Mouse (Mus musculus) forebrain, embryonic 13.5 days (tissue): ENCODE results near the gene Ubn2. TPM values are rescaled to one million over a fixed set of nuclear protein-coding genes. Genes with fewer than 3 reads are reported as not detected.

Experiments
- ATAC-seq: fragments of 200-750 bp; cut with Nextera tagmentation; 2 replicates; pipeline ENCODE4 v1.8.0; 2017
- H3K27ac ChIP-seq: fragments of 300-500 bp; sonication (generic); 2 replicates; pipeline ENCODE4 v1.5.1; 2015; ENCODE audit warnings: inconsistent platforms, mild to moderate bottlenecking, moderate library complexity
- H3K27me3 ChIP-seq: fragments of 300-500 bp; sonication (generic); 2 replicates; pipeline ENCODE4 v1.6.1; 2015; ENCODE audit warnings: mild to moderate bottlenecking, inconsistent platforms
- H3K36me3 ChIP-seq: fragments of 300-500 bp; sonication (generic); 2 replicates; pipeline ENCODE4 v1.6.1; 2015; ENCODE audit warnings: mild to moderate bottlenecking, inconsistent platforms; ENCODE audit not compliant: poor library complexity, severe bottlenecking
- H3K4me1 ChIP-seq: fragments of 300-500 bp; sonication (generic); 2 replicates; pipeline ENCODE4 v1.6.1; 2015; ENCODE audit warnings: inconsistent platforms
- H3K4me2 ChIP-seq: fragments of 300-500 bp; sonication (generic); 2 replicates; pipeline ENCODE4 v1.6.1; 2015; ENCODE audit warnings: inconsistent platforms, mild to moderate bottlenecking, moderate library complexity
- H3K4me3 ChIP-seq: fragments of 300-500 bp; sonication (generic); 2 replicates; pipeline ENCODE4 v1.5.1; 2015; ENCODE audit warnings: mild to moderate bottlenecking, inconsistent platforms
- H3K9ac ChIP-seq: fragments of 300-500 bp; sonication (generic); 2 replicates; pipeline ENCODE4 v1.6.1; 2015; ENCODE audit warnings: mild to moderate bottlenecking, inconsistent platforms
- H3K9me3 ChIP-seq: fragments of 300-500 bp; sonication (generic); replicated peaks from 2 replicates; pipeline ENCODE4 v1.6.1; 2016; ENCODE audit warnings: inconsistent platforms
- WGBS: fragments of 180-500 bp; shearing (Covaris S2); methylation state at CpG from one replicate; pipeline ENCODE4 v1.1.7; 2015; 5-methylcytosine and 5-hydroxymethylcytosine counted together
- polyA plus RNA-seq: library from polyadenylated mRNA; unstranded; fragments of >200 nt; fragmentation: Nextera tagmentation; extraction: Ambion mirVana; gene quantifications from 2 replicates; pipeline ENCODE4 v1.2.1, GENCODE M21; 2015

Ubn2 gene
- polyA plus RNA-seq, 1 experiment from 2014 or later: 22.2 TPM

- Histone ChIP-seq H3K36me3 (peaks cover 50% of the 10 kb centered on the region), H3K4me1 (no peaks in the 10 kb centered on the region), H3K9ac (no peak overlapping the region), H3K4me3 (no peak overlapping the region), H3K27me3 (no peaks in the 10 kb centered on the region), H3K9me3 (no peaks in the 10 kb centered on the region), H3K4me2 (no peak overlapping the region), H3K27ac (no peak overlapping the region)
- ATAC-seq: no peak
- WGBS: 76% methylated on average over 3 of the region's 3 CpGs
Observed at GRCm38 (mm10) chr6:38492550-38492949, 58.8 kb downstream of the Ubn2 start.

- Histone ChIP-seq H3K4me1 (no peaks in the 10 kb centered on the region), H3K9ac (no peak overlapping the region), H3K4me2 (no peak overlapping the region), H3K27me3 (no peaks in the 10 kb centered on the region), H3K27ac (no peak overlapping the region), H3K4me3 (no peak overlapping the region), H3K9me3 (no peaks in the 10 kb centered on the region), H3K36me3 (peaks cover 46% of the 10 kb centered on the region)
- WGBS: 83% methylated on average over 4 of the region's 4 CpGs
- no peak for ATAC-seq
Observed at GRCm38 (mm10) chr6:38495641-38496040, 61.9 kb downstream of the Ubn2 start.

GRCm38 (mm10) chr6:38512096-38512495, 78.3 kb downstream of the Ubn2 start:
- H3K4me2 ChIP-seq: no peak overlapping the region
- ATAC-seq: no peak
- no peak overlapping the region for H3K4me3 ChIP-seq
- WGBS: 100% methylated on average over 1 of the region's 1 CpGs
- H3K4me1 ChIP-seq: no peaks in the 10 kb centered on the region
- no peaks in the 10 kb centered on the region for H3K9me3 ChIP-seq
- no peaks in the 10 kb centered on the region for H3K27me3 ChIP-seq
- H3K36me3 ChIP-seq: 0 out of 2 replicates have a peak, but pooled peaks cover 3% of the 10 kb centered on the region
- H3K27ac ChIP-seq: no peak overlapping the region
- H3K9ac ChIP-seq: no peak overlapping the region

GRCm38 (mm10) chr6:38512830-38513229, 79.1 kb downstream of the Ubn2 start:
- no peak overlapping the region for H3K4me2 ChIP-seq
- H3K9me3 ChIP-seq: no peaks in the 10 kb centered on the region
- no peaks in the 10 kb centered on the region for H3K4me1 ChIP-seq
- H3K27me3 ChIP-seq: no peaks in the 10 kb centered on the region
- H3K9ac ChIP-seq: no peak overlapping the region
- no peak for ATAC-seq
- no peak overlapping the region for H3K4me3 ChIP-seq
- no peak overlapping the region for H3K27ac ChIP-seq
- 0 out of 2 replicates have a peak, but pooled peaks cover 3% of the 10 kb centered on the region for H3K36me3 ChIP-seq

GRCm38 (mm10) chr6:38515201-38515600, 81.5 kb downstream of the Ubn2 start:
- H3K4me1 ChIP-seq: no peaks in the 10 kb centered on the region
- no peaks in the 10 kb centered on the region for H3K27me3 ChIP-seq
- no peak overlapping the region for H3K9ac ChIP-seq
- H3K4me3 ChIP-seq: no peak overlapping the region
- no peak overlapping the region for H3K4me2 ChIP-seq
- no peak overlapping the region for H3K27ac ChIP-seq
- 90% methylated on average over 4 of the region's 4 CpGs for WGBS
- H3K9me3 ChIP-seq: no peaks in the 10 kb centered on the region
- no peak for ATAC-seq
- H3K36me3 ChIP-seq: 0 out of 2 replicates have a peak, but pooled peaks cover 3% of the 10 kb centered on the region

GRCm38 (mm10) chr6:38523851-38524250, 90.1 kb downstream of the Ubn2 start:
- Histone ChIP-seq H3K9ac (no peak overlapping the region), H3K9me3 (no peaks in the 10 kb centered on the region), H3K4me1 (no peaks in the 10 kb centered on the region), H3K4me3 (no peak overlapping the region), H3K27me3 (no peaks in the 10 kb centered on the region), H3K27ac (no peak overlapping the region), H3K4me2 (no peak overlapping the region), H3K36me3 (peaks cover 6% of the 10 kb centered on the region; the same call in 1 of the 2 replicates)
- 33% methylated on average over 8 of the region's 8 CpGs for WGBS
- ATAC-seq: no peak

- no peak for ATAC-seq
- 0 out of 2 replicates have a peak overlapping the region, but pooled peaks have one; percentile 5 for H3K9ac ChIP-seq
- peaks cover 12% of the 10 kb centered on the region for H3K4me1 ChIP-seq
- H3K9me3 ChIP-seq: no peaks in the 10 kb centered on the region
- no peak overlapping the region for H3K27ac ChIP-seq
- H3K4me2 ChIP-seq: no peak overlapping the region
- H3K36me3 ChIP-seq: no peaks in the 10 kb centered on the region
- no peak overlapping the region for H3K4me3 ChIP-seq
- WGBS: 67% methylated on average over 5 of the region's 5 CpGs
- H3K27me3 ChIP-seq: no peaks in the 10 kb centered on the region
Observed at GRCm38 (mm10) chr6:38531211-38531820, 97.6 kb downstream of the Ubn2 start.

- Histone ChIP-seq H3K9ac (peak overlapping the region; percentile 73), H3K4me1 (peaks cover 12% of the 10 kb centered on the region), H3K9me3 (no peaks in the 10 kb centered on the region), H3K27ac (peak overlapping the region; percentile 94), H3K4me2 (peak overlapping the region; percentile 78), H3K27me3 (no peaks in the 10 kb centered on the region), H3K4me3 (peak overlapping the region; percentile 56), H3K36me3 (no peaks in the 10 kb centered on the region)
- peak; percentile 42 for ATAC-seq
- 7% methylated on average over 25 of the region's 25 CpGs for WGBS
Observed at GRCm38 (mm10) chr6:38532500-38533420, 99.0 kb downstream of the Ubn2 start.

GRCm38 (mm10) chr6:38533428-38534405, 100.0 kb downstream of the Ubn2 start, which contains the start of gene Fmc1:
Gene Fmc1, plus strand, starts transcription at chr6:38533502.
- WGBS: 6% methylated on average over 41 of the region's 41 CpGs
- H3K4me1 ChIP-seq: peaks cover 12% of the 10 kb centered on the region
- peak within 1 kb of the TSS; percentile 77 for H3K9ac ChIP-seq
- peak within 1 kb of the TSS; percentile 56 for H3K4me3 ChIP-seq
- no peaks in the 10 kb centered on the region for H3K9me3 ChIP-seq
- no peaks in the 10 kb centered on the region for H3K27me3 ChIP-seq
- ATAC-seq: peak; percentile 93
- H3K4me2 ChIP-seq: peak within 1 kb of the TSS; percentile 78
- peak within 1 kb of the TSS; percentile 94 for H3K27ac ChIP-seq
- H3K36me3 ChIP-seq: no peaks in the 10 kb centered on the region

- peaks cover 12% of the 10 kb centered on the region for H3K4me1 ChIP-seq
- peak; percentile 79 for ATAC-seq
- H3K27ac ChIP-seq: peak overlapping the region; percentile 92
- H3K4me3 ChIP-seq: peak overlapping the region; percentile 56
- H3K4me2 ChIP-seq: peak overlapping the region; percentile 61
- H3K27me3 ChIP-seq: no peaks in the 10 kb centered on the region
- peak overlapping the region; percentile 77 for H3K9ac ChIP-seq
- under 1% methylated on average over 53 of the region's 53 CpGs for WGBS
- no peaks in the 10 kb centered on the region for H3K9me3 ChIP-seq
- peaks cover 5% of the 10 kb centered on the region; the same call in 1 of the 2 replicates for H3K36me3 ChIP-seq
Observed at GRCm38 (mm10) chr6:38534640-38535365, 101.1 kb downstream of the Ubn2 start.

- ATAC-seq: no peak
- peaks cover 10% of the 10 kb centered on the region; the same call in 1 of the 2 replicates for H3K36me3 ChIP-seq
- WGBS: 0% methylated on average over 9 of the region's 9 CpGs
Observed at GRCm38 (mm10) chr6:38535366-38535690, 101.6 kb downstream of the Ubn2 start.

More at GRCm38 (mm10) chr6:38535366-38535690, 101.6 kb downstream of the Ubn2 start:
- H3K4me2 ChIP-seq: peak overlapping the region; percentile 61
- H3K4me3 ChIP-seq: peak overlapping the region; percentile 56
- H3K9me3 ChIP-seq: no peaks in the 10 kb centered on the region
- no peaks in the 10 kb centered on the region for H3K27me3 ChIP-seq
- H3K4me1 ChIP-seq: peaks cover 12% of the 10 kb centered on the region
- H3K27ac ChIP-seq: peak overlapping the region; percentile 92
- peak overlapping the region; percentile 77 for H3K9ac ChIP-seq
